Mouse (Mus musculus): Measurements from ENCODE around the gene Srsf9.

- TF ChIP-seq CTCF (IDR thresholded peaks at IDR 0.05; ENCODE audit: borderline replicate concordance, insufficient read depth, low read length) (no peak), POLR2A (IDR thresholded peaks at IDR 0.05; ENCODE audit: low read depth, low read length) (no peak)
Observed at GRCm38 (mm10) chr5:115371736-115372135, 44.8 kb downstream of the Srsf9 start.

Data from embryonic fibroblast, embryonic 13.5 days (primary cell).